Mouse (Mus musculus): ENCODE measurements at regions not wholly inside any gene's neighbourhood (a gene's known extent, or its start where the extent isn't known, plus 50 kb on each side); places are given as distances from the start of the nearest gene placed in this dataset.

DNA sequence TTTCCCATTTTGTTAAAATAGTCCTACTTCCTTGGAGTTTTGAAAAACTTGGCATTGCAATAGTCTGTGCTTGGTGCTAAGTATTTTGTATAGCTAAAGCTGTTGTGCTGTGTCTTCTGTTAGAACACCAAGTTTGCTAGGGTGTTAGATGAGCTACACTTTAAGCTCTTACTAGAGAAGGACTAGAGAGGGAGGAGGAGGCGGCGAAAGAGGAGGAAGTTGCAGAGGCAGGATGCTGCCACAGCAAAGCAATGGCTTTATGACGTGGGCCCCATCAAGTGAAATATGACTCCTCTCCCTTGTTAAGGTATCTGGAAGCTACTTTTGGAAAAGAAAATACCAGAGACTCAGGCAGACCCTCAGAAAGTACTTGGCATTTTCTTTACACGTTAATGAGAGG, 167.8 kb upstream of the Pik3r1 start:
- DNase-seq (ENCODE audit: low read depth, low spot score): no peak

DNA sequence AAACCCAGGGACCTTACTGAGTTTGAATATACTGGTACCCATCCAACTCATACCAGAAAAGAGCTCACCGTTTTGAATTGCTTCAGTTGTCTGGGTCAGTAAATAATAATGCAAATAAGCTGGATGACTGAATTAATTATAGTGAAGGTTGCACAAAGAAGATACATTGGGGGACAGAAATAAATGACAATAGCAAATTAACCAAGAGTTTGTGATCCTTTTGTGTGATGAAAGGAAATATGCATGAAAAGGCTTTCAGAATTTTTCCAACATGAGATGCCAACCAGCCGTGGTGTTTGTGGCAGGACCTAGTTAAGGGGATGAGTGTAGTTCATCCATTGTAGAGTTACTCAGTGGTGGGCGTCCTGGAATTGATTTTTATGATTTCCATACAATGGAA, 186.5 kb upstream of the Pik3r1 start:
- no peak for DNase-seq (ENCODE audit: low read depth, low spot score)

DNA sequence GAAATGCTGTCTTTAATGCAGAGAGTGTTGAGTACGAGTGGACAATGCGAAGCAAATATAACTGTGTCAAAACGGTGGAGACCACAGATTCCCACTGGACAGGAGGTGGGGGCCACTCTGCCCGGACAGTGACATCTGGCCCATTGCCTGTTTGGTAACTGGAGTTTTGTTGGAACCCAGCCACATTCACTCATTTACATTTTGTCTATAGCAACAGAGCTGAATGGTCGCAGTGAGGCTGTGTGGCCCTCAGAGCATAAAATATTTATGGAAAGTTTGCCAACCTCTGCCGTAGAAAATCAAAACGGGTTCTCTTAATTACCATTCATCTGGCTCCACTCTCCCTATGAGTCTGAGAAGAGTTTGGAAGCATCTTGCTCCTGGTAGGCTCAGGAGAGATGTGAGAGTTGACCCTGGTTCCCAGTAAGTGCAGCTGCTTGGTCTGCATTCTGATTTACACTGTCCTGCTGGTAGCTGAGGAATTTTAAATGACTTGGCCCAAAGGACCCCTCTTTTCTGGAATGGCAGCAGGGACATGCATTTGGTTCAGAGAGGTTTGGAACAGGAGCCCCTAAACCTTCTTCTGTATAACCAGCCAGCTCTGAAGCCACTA, 187.9 kb upstream of the Pik3r1 start:
- DNase-seq (ENCODE audit: low read depth, low spot score): no peak

- no peak for DNase-seq (ENCODE audit: low read depth, low spot score)
These were observed 189.8 kb upstream of the Pik3r1 start for GRCm38 (mm10) chr13:101957782-101958181.

DNA sequence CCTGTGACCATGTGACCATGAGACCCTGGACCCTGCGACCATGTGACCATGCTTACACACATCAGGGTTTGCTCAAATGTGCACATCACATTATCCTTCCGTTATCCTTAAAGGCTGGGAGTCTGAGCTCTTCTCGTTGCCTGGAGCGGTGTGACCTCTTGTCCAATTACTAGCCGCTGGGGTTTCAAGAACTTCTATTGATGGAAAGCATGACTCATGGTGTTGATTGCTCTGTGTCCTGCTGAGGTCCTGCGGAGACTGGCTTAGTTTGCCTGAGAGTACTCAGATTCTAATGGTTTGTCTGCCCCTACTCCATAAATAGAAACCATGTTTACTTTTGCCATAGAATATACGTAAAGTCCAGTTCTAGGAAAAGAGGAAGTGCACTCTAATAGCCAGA, 197.5 kb upstream of the Pik3r1 start:
- no peak for DNase-seq (ENCODE audit: low read depth, low spot score)

- DNase-seq (ENCODE audit: low read depth, low spot score): no peak
These were observed 198.9 kb upstream of the Pik3r1 start for GRCm38 (mm10) chr13:101966799-101967397.

- no peak for DNase-seq (ENCODE audit: low read depth, low spot score)
These were observed 199.4 kb upstream of the Pik3r1 start for GRCm38 (mm10) chr13:101967466-101967865.

- DNase-seq (ENCODE audit: low read depth, low spot score): no peak
These were observed 208.7 kb upstream of the Pik3r1 start for GRCm38 (mm10) chr13:101976766-101977165.

GRCm38 (mm10) chr13:101980171-101980835, 212.3 kb upstream of the Pik3r1 start:
- DNase-seq (ENCODE audit: low read depth, low spot score): no peak

- DNase-seq (ENCODE audit: low read depth, low spot score): no peak
These were observed 220.8 kb upstream of the Pik3r1 start for GRCm38 (mm10) chr13:101988637-101989413.

DNA sequence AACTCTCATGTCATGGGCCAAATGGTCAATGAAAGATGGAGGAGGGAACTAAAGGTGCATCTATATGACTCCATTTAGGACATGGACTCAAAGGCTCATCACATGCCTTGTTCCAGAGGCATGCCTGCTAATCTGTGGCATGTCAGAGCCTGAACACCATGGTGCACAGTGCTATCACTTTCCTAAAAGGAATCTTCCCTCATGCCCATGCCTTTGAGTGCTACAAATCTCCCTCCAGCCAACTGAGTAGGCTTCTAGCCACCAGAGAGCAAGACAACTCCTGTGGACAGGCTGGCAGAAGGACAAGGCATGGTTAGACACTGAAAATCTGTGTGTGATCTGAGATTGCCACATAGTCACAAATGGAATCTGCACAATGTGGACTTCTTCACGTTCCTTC, 223.7 kb upstream of the Pik3r1 start:
- no peak for DNase-seq (ENCODE audit: low read depth, low spot score)

GRCm38 (mm10) chr13:101994779-101995178, 226.8 kb upstream of the Pik3r1 start:
- DNase-seq (ENCODE audit: low read depth, low spot score): no peak

DNA sequence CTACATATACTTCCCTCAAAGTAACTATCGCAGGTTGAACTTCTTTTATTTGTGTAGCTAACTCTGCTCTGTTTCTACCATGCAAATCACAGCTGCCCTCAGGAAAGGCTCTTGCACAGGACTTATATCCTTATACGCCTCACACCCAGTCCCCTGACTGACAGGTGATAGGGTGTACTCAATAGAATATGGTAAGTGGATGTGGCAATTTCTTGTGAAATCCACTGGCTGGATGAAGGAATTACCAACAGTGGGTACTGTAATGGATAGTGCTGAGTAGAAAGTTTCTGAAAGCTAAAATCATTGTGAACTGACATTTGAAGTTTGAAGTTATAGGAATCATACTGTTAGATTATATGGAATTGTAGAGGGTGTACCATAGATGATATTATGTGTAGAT, 227.5 kb upstream of the Pik3r1 start:
- DNase-seq (ENCODE audit: low read depth, low spot score): no peak

- no peak for DNase-seq (ENCODE audit: low read depth, low spot score)
These were observed 228.1 kb upstream of the Pik3r1 start for GRCm38 (mm10) chr13:101996144-101996543.

DNA sequence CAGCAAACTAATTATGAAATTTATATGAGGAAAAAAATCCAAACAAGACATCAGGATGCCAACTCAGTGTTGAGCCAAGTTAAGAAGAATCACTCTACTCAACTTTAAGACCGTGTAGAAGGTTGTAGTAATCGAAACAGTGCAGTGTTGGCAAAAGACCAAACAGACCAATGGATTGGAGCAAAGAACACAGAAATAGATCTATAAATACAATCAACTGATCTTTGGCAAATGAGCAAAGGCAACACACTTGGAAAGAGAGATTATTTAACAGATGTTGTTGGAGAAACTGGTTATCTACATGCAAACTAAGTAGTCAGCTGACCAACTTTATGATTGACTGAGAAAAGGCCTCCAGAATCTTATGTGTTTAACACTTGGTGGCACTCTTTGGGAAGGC, 229.4 kb upstream of the Pik3r1 start:
- no peak for DNase-seq (ENCODE audit: low read depth, low spot score)

DNA sequence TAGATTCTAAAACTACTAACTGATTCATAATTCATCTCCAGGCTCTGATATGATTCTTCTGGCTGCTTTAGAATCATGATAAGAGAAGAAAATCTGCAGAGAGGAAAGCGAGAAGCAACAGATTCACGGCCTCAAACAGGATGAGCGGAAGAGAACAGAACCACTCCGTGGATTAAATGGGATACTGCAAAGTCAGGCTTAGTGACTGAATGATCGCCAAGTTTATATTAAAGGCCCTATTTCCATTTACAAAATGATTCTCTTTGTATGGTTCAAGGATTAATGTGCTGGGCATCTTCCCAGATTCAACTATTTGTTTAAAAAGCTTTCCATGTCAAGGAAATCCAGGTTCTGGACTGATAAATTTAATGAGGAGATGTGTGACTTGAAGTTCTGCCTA, 238.5 kb upstream of the Pik3r1 start:
- DNase-seq (ENCODE audit: low read depth, low spot score): no peak

DNA sequence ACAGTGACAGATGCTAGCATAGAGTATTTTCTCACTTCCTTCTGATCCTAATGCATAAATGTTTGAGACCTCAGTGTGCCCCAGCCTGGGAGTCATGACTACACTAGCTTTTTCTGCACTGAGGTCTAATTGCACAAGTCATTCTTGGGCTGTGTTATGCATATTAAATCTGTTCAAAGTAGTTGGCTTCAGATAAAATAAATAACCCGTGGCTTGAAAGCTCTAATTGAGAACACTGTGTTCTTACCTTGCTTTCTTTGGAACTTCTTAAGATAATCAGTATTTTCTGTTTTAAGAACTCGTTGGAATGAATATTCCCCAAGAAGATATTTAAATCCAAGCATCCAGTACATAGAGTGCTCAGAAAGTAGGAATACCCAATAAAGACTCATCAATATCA, 243.9 kb upstream of the Pik3r1 start:
- no peak for DNase-seq (ENCODE audit: low read depth, low spot score)

DNA sequence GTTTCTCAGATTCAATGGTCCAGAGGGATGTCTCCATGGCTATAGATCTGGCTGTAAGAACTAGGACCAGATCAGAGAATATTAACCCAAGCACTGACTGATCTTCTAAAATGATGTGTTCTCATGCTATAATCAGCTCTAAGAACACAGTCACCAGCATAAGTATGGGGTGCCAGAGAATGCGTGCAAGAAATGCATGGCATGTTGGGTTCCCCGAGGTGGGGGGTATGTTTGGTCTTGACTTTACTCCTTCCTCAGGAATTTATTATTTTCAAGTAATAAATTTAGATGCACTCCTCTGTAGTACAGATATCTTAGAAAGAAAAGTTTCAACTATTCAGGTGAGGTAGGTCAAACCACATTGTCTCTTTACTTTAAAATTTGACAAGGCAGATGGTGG, 246.5 kb upstream of the Pik3r1 start:
- no peak for DNase-seq (ENCODE audit: low read depth, low spot score)

DNA sequence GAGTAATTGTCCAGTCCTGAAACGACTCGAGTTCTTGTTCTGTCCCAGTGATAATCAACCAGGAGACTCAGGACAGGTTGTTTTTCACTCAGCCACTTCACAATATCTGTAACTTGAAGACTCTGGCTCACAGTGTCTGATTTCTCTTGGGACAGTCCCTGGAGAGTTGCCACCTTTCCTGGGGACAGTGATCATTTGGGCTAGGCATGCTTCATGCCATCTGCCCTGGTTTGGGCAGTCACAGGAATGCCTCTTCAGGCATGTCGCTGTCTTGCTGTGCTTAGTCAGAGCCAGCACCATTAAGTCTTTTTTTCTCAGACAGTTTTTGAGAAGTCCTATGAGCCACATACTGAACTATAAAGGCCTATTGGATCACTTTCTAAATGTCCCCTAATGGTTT, 246.9 kb upstream of the Pik3r1 start:
- no peak for DNase-seq (ENCODE audit: low read depth, low spot score)

- DNase-seq (ENCODE audit: low read depth, low spot score): no peak
These were observed 248.5 kb upstream of the Pik3r1 start for GRCm38 (mm10) chr13:102016518-102016917.

GRCm38 (mm10) chr13:102022273-102022672, 254.3 kb upstream of the Pik3r1 start:
- no peak for DNase-seq (ENCODE audit: low read depth, low spot score)

DNA sequence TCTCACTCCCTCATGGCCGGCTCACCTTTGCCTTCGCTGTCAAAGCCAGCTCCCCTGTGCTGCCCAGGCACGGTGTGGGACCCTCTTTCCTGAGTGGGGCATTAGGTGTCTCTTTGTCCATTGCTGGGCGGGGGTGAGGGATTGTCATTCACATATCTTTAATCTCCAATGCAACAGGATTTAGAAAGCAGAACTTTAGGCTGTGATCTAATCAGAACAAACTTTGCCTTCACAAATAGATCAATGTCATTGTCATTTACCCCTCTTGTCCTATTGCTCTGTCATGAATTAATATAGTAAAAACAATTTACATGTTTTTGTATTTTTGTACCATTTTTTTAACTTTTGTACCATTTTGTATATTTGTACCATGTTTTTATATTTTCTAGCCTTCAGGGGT, 254.7 kb upstream of the Pik3r1 start:
- DNase-seq (ENCODE audit: low read depth, low spot score): no peak

GRCm38 (mm10) chr13:102023624-102024023, 255.6 kb upstream of the Pik3r1 start:
- DNase-seq (ENCODE audit: low read depth, low spot score): no peak
